Mouse (Mus musculus) testis, adult 2 months (tissue): ENCODE results near the gene BC049730. TPM values are rescaled to one million over a fixed set of nuclear protein-coding genes. Genes with fewer than 3 reads are reported as not detected.

Source experiments
- H3K27ac ChIP-seq: fragments of 200-500 bp; 2 replicates; pipeline ENCODE4 v1.5.1; 2012; ENCODE audit warnings: low read depth, low read length; ENCODE audit not compliant: control insufficient read depth, insufficient read depth
- H3K27me3 ChIP-seq: fragments of 200-500 bp; 2 replicates; pipeline ENCODE4 v1.6.1; 2012; ENCODE audit warnings: mild to moderate bottlenecking, low read length, moderate library complexity; ENCODE audit not compliant: control insufficient read depth, insufficient read depth
- H3K36me3 ChIP-seq: fragments of 200-500 bp; 2 replicates; pipeline ENCODE4 v1.6.1; 2012; ENCODE audit warnings: mild to moderate bottlenecking, low read length; ENCODE audit not compliant: control insufficient read depth, insufficient read depth
- H3K4me1 ChIP-seq: fragments of 200-500 bp; 2 replicates; pipeline ENCODE4 v1.6.1; 2012; ENCODE audit warnings: low read length; ENCODE audit not compliant: control insufficient read depth, insufficient read depth
- H3K4me3 ChIP-seq: fragments of 200-500 bp; 2 replicates; pipeline ENCODE4 v1.5.1; 2012; ENCODE audit warnings: low read depth, mild to moderate bottlenecking, low read length, moderate library complexity, mixed read lengths; ENCODE audit not compliant: control insufficient read depth
- CTCF ChIP-seq: fragments of 200-500 bp; IDR thresholded peaks from 2 replicates; pipeline ENCODE4 v1.5.1; 2012; ENCODE audit warnings: low read depth, mild to moderate bottlenecking, inconsistent platforms, low read length, moderate library complexity; ENCODE audit not compliant: control insufficient read depth, insufficient read depth, insufficient replicate concordance
- POLR2A ChIP-seq: fragments of 200-500 bp; IDR thresholded peaks from 2 replicates; pipeline ENCODE4 v1.6.1; 2012; ENCODE audit warnings: low read depth, mild to moderate bottlenecking, inconsistent platforms, low read length, moderate library complexity; ENCODE audit not compliant: control insufficient read depth
- polyA plus RNA-seq: library from polyadenylated mRNA; depleted of rRNA; stranded (reverse); fragments of >200 nt; gene quantifications from 2 replicates; pipeline ENCODE4 v1.2.3, GENCODE M21; 2012; rRNA removed

Gene BC049730
- polyA plus RNA-seq, 1 experiment, result 114 TPM

GRCm38 (mm10) chr7:24751610-24752009, 42.6 kb downstream of the BC049730 start:
- no peak overlapping the region for H3K27ac ChIP-seq
- H3K4me1 ChIP-seq, result no peaks in the 10 kb centered on the region
- no peak overlapping the region for H3K4me3 ChIP-seq
- no peaks in the 10 kb centered on the region for H3K27me3 ChIP-seq
- H3K36me3 ChIP-seq, result no peaks in the 10 kb centered on the region
- no peak for TF ChIP-seq POLR2A
- no peak for TF ChIP-seq CTCF

GRCm38 (mm10) chr7:24753476-24753875, 44.4 kb downstream of the BC049730 start:
- no peak for TF ChIP-seq POLR2A
- TF ChIP-seq CTCF, result no peak

GRCm38 (mm10) chr7:24758520-24758919, 49.5 kb downstream of the BC049730 start:
- no peaks in the 10 kb centered on the region for H3K27me3 ChIP-seq
- H3K4me3 ChIP-seq, result no peak overlapping the region
- H3K4me1 ChIP-seq, result no peaks in the 10 kb centered on the region
- no peak for TF ChIP-seq POLR2A
- H3K27ac ChIP-seq, result no peak overlapping the region
- no peaks in the 10 kb centered on the region for H3K36me3 ChIP-seq

More at GRCm38 (mm10) chr7:24753476-24753875, 44.4 kb downstream of the BC049730 start:
- Histone ChIP-seq H3K4me3 (no peak overlapping the region), H3K27me3 (no peaks in the 10 kb centered on the region), H3K36me3 (no peaks in the 10 kb centered on the region), H3K4me1 (no peaks in the 10 kb centered on the region), H3K27ac (no peak overlapping the region)

GRCm38 (mm10) chr7:24760211-24760610, 51.2 kb downstream of the BC049730 start, which contains the start of gene Cd177:
Gene Cd177, minus strand, starts transcription at chr7:24760311.
- no peaks in the 10 kb centered on the region for H3K36me3 ChIP-seq
- H3K27me3 ChIP-seq, result no peaks in the 10 kb centered on the region
- TF ChIP-seq POLR2A, result no peak
- TF ChIP-seq CTCF, result no peak
- no peak within 1 kb of the TSS for H3K27ac ChIP-seq
- H3K4me1 ChIP-seq, result no peaks in the 10 kb centered on the region
- no peak within 1 kb of the TSS for H3K4me3 ChIP-seq

GRCm38 (mm10) chr7:24761161-24761560, 52.1 kb downstream of the BC049730 start:
- Histone ChIP-seq H3K27me3 (no peaks in the 10 kb centered on the region), H3K4me1 (no peaks in the 10 kb centered on the region), H3K36me3 (no peaks in the 10 kb centered on the region), H3K4me3 (no peak overlapping the region), H3K27ac (no peak overlapping the region)
- no peak for TF ChIP-seq CTCF
- no peak for TF ChIP-seq POLR2A

GRCm38 (mm10) chr7:24762574-24762973, 53.5 kb downstream of the BC049730 start:
- Histone ChIP-seq H3K4me3 (no peak overlapping the region), H3K27ac (no peak overlapping the region), H3K36me3 (no peaks in the 10 kb centered on the region), H3K4me1 (no peaks in the 10 kb centered on the region), H3K27me3 (no peaks in the 10 kb centered on the region)
- TF ChIP-seq CTCF (no peak), POLR2A (no peak)

Other genes starting within 250 kb of the BC049730 start
- 0.38 TPM in 1 of 2 replicates, not detected in the other for gene Plaur, start 246.8 kb upstream of the BC049730 start, polyA plus RNA-seq
- gene Cadm4, start 227.2 kb upstream of the BC049730 start, polyA plus RNA-seq, result 1.8 and 2.5 TPM in 2 replicates
- 16.8 and 20.3 TPM in 2 replicates for gene Zfp428, start 202.2 kb upstream of the BC049730 start, polyA plus RNA-seq
- gene AC161166.1, start 196.8 kb upstream of the BC049730 start, polyA plus RNA-seq, result 144 and 154 TPM in 2 replicates
- gene Irgq, start 178.6 kb upstream of the BC049730 start, polyA plus RNA-seq, result 2.2 and 2.4 TPM in 2 replicates
- gene Pinlyp, start 163.1 kb upstream of the BC049730 start, polyA plus RNA-seq, result 18.3 and 20.2 TPM in 2 replicates
- 69.4 and 79.8 TPM in 2 replicates for gene Xrcc1, start 163.0 kb upstream of the BC049730 start, polyA plus RNA-seq
- 1.3 and 1.5 TPM in 2 replicates for gene Ethe1, start 121.7 kb upstream of the BC049730 start, polyA plus RNA-seq
- 0.04 and 0.06 TPM in 2 replicates for gene Zfp575, start 121.6 kb upstream of the BC049730 start, polyA plus RNA-seq
- gene Phldb3, start 98.5 kb upstream of the BC049730 start, polyA plus RNA-seq, result 0.52 and 0.85 TPM in 2 replicates
- gene Lypd3, start 72.7 kb upstream of the BC049730 start, polyA plus RNA-seq, result 0.06 and 0.16 TPM in 2 replicates
- 418 and 545 TPM in 2 replicates for gene Tex101, start 32.6 kb upstream of the BC049730 start, polyA plus RNA-seq
- gene Gm4763, start 17.7 kb downstream of the BC049730 start, polyA plus RNA-seq, result 57.3 and 81.2 TPM in 2 replicates
- gene Cd177, start 51.1 kb downstream of the BC049730 start, polyA plus RNA-seq, result 0.65 and 0.87 TPM in 2 replicates
- 0.38 and 63.4 TPM in 2 replicates for gene Ceacam10, start 68.0 kb downstream of the BC049730 start, polyA plus RNA-seq
- gene Gm9844, start 153.0 kb downstream of the BC049730 start, polyA plus RNA-seq, result 13.6 and 13.8 TPM in 2 replicates
- 909 and 952 TPM in 2 replicates for gene Lypd4, start 160.7 kb downstream of the BC049730 start, polyA plus RNA-seq
- gene Dmrtc2, start 160.8 kb downstream of the BC049730 start, polyA plus RNA-seq, result 129 and 134 TPM in 2 replicates
- gene Rps19, start 175.1 kb downstream of the BC049730 start, polyA plus RNA-seq, result 122 and 150 TPM in 2 replicates
- 0.15 and 0.16 TPM in 2 replicates for gene Cd79a, start 188.1 kb downstream of the BC049730 start, polyA plus RNA-seq
- gene Arhgef1, start 193.7 kb downstream of the BC049730 start, polyA plus RNA-seq, result 39.6 and 40.8 TPM in 2 replicates
- 1.3 and 1.6 TPM in 2 replicates for gene Gm4881, start 235.3 kb downstream of the BC049730 start, polyA plus RNA-seq